In the genomic region with DNA sequence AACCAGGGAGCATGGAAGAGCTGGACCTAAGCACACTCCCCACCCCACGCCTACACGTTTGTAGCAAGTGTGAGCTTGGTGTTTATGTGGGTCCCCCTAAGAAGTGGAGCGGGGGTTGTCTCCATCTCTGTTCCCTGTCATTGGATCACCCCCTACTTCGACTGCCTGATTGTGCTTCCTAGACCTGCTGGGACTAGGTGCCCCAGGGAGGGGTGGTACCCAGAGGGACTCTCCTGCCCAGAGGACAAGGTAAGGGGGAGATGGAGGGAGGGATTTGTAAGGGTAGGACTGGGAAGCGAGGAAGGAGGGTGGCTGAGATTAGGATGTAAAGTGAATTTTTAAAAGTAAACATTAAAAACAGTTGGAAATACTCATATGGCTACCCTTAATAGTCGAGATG, we compare ENCODE assay signal across 9 mouse cellular contexts. TPM values are rescaled to one million over a fixed set of nuclear protein-coding genes. Genes with fewer than 3 reads are reported as not detected.
DNase-seq lines count a peak whose midpoint lies in the region; ATAC-seq and TF ChIP-seq lines count a peak whose summit lies in the region.
"Had no signal": no experiment of that assay in that cellular context is flagged by ENCODE, and none has a peak within 500 bp of the region (broad histone marks: within the 10 kb centered on the region; RNA-seq: fewer than 3 reads in every experiment).

No protein-coding gene starts in this region.

- H3K27me3 ChIP-seq in heart, embryonic 14.5 days (ENCODE audit: control insufficient read depth, insufficient read depth, low read length), result no peaks in the 10 kb centered on the region
- H3K27me3 ChIP-seq in hindbrain, embryonic 13.5 days, result no peaks in the 10 kb centered on the region
- H3K27me3 ChIP-seq in midbrain, embryonic 13.5 days, result no peaks in the 10 kb centered on the region

- peak overlapping the region; percentile 76 for H3K9ac ChIP-seq in heart, embryonic 14.5 days (ENCODE audit: low read length)
- peak overlapping the region; percentile 75 for H3K9ac ChIP-seq in hindbrain, embryonic 13.5 days
- H3K9ac ChIP-seq in midbrain, embryonic 13.5 days (replicated peaks), result peak overlapping the region; percentile 81

- H3K4me2 ChIP-seq in heart, embryonic 14.5 days (ENCODE audit: low read length), result peak overlapping the region; percentile 71
- H3K4me2 ChIP-seq in hindbrain, embryonic 13.5 days, result peak overlapping the region; percentile 72
- peak overlapping the region; percentile 87 for H3K4me2 ChIP-seq in midbrain, embryonic 13.5 days (replicated peaks)

- H3K9me3 ChIP-seq in heart, embryonic 14.5 days (ENCODE audit: control insufficient read depth, low read length), result no peaks in the 10 kb centered on the region
- no peaks in the 10 kb centered on the region for H3K9me3 ChIP-seq in hindbrain, embryonic 13.5 days
- H3K9me3 ChIP-seq in midbrain, embryonic 13.5 days, result no peaks in the 10 kb centered on the region

- peaks cover 8% of the 10 kb centered on the region; the same call in 1 of the 2 replicates for H3K36me3 ChIP-seq in heart, embryonic 14.5 days (ENCODE audit: control insufficient read depth, insufficient read depth, low read length)
- peaks cover 26% of the 10 kb centered on the region for H3K36me3 ChIP-seq in hindbrain, embryonic 13.5 days
- H3K36me3 ChIP-seq in midbrain, embryonic 13.5 days, result peaks cover 27% of the 10 kb centered on the region

- peak overlapping the region; percentile 55 to 100 for H3K4me3 ChIP-seq in heart, embryonic 14.5 days (ENCODE audit: control insufficient read depth in 1 of 2, insufficient read depth in 1 of 2, low read depth in 1 of 2, low read length in 2 of 2)
- peak overlapping the region; percentile 62; the same call in 1 of the 2 replicates for H3K4me3 ChIP-seq in cortical plate, adult 2 months (ENCODE audit: insufficient read depth, low read length)
- peak overlapping the region; percentile 65 for H3K4me3 ChIP-seq in hindbrain, embryonic 13.5 days
- H3K4me3 ChIP-seq in midbrain, embryonic 13.5 days (replicated peaks), result peak overlapping the region; percentile 75
- no peak overlapping the region for H3K4me3 ChIP-seq in lung, adult 2 months (replicated peaks; ENCODE audit: extremely low read depth, low read depth, low read length)

- intact Hi-C loops in heart, postnatal 36 days (cut with DNase I), result loop anchor here (2.0 to 5.0 kb wide), 2 partner anchors 17 to 33 kb away; a partner anchor contains a TSS

- no peak for ATAC-seq in heart, embryonic 14.5 days (ENCODE audit: insufficient number of reproducible peaks, insufficient read depth, low FRiP score, low read depth)
- ATAC-seq in hindbrain, embryonic 13.5 days (ENCODE audit: low FRiP score), result no peak
- ATAC-seq in midbrain, embryonic 13.5 days, result no peak
- ATAC-seq in megakaryocyte-erythroid progenitor cell, adult 5-6 weeks (replicated peaks; ENCODE audit: low FRiP score, low TSS enrichment, poor library complexity, severe bottlenecking), result no peak

- no peak for DNase-seq in heart, postnatal 36 days
- no peak for DNase-seq in left cerebral cortex, adult 9 months (ENCODE audit: low spot score in 2 of 2)
- DNase-seq in lung, adult 2 months, result no peak
- DNase-seq: thymus, postnatal 4 days had no signal

- no peak for TF ChIP-seq CTCF in cortical plate, adult 2 months (IDR thresholded peaks at IDR 0.05; ENCODE audit: extremely low read depth, insufficient read depth, low read length)
- TF ChIP-seq CTCF in lung, adult 2 months (IDR thresholded peaks at IDR 0.05; ENCODE audit: insufficient read depth, low read length), result no peak

- H3K27ac ChIP-seq in heart, embryonic 14.5 days (replicated peaks in 1 of 2; ENCODE audit: control insufficient read depth in 1 of 2, insufficient read depth in 1 of 2, low read depth in 2 of 2, low read length in 2 of 2), result no peak overlapping the region
- H3K27ac ChIP-seq in cortical plate, adult 2 months (ENCODE audit: insufficient read depth, low read length), result no peak overlapping the region
- H3K27ac ChIP-seq in hindbrain, embryonic 13.5 days, result no peak overlapping the region
- H3K27ac ChIP-seq in midbrain, embryonic 13.5 days, result no peak overlapping the region

- H3K4me1 ChIP-seq in heart, embryonic 14.5 days (ENCODE audit: control insufficient read depth in 2 of 2, insufficient read depth in 2 of 2, low read length in 2 of 2), result peaks cover 7 to 13% of the 10 kb centered on the region in 2 experiments
- peaks cover 4% of the 10 kb centered on the region; the same call in 1 of the 2 replicates for H3K4me1 ChIP-seq in cortical plate, adult 2 months (ENCODE audit: control insufficient read depth, insufficient read depth, low read length)
- peaks cover 33% of the 10 kb centered on the region for H3K4me1 ChIP-seq in hindbrain, embryonic 13.5 days (replicated peaks)
- peaks cover 36% of the 10 kb centered on the region for H3K4me1 ChIP-seq in midbrain, embryonic 13.5 days (replicated peaks)
- peaks cover 3% of the 10 kb centered on the region; the same call in 1 of the 2 replicates for H3K4me1 ChIP-seq in lung, adult 2 months (ENCODE audit: control insufficient read depth, insufficient read depth, low read length)

- TF ChIP-seq POLR2A in cortical plate, adult 2 months (IDR thresholded peaks at IDR 0.05; ENCODE audit: extremely low read depth, insufficient read depth, low read length), result no peak
- no peak for TF ChIP-seq POLR2A in lung, adult 2 months (IDR thresholded peaks at IDR 0.05; ENCODE audit: borderline replicate concordance, extremely low read depth, low read depth, low read length)

- 17% methylated on average over 6 of the region's 6 CpGs for WGBS in heart, embryonic 14.5 days
- 7% methylated on average over 6 of the region's 6 CpGs for WGBS in hindbrain, embryonic 13.5 days
- 11% methylated on average over 6 of the region's 6 CpGs for WGBS in midbrain, embryonic 13.5 days
- WGBS in lung, adult 2 months, result 21% methylated on average over 6 of the region's 6 CpGs

RNA-seq across cellular contexts. Expression of a gene that starts 0.8 kb away (rescaled TPM):
- 0.70 TPM in 1 of 2 replicates, not detected in the other for polyA plus RNA-seq in heart, embryonic 14.5 days (2014; fragmentation: Nextera tagmentation; extraction: Ambion mirVana)
- total RNA-seq in heart, postnatal 36 days (2021), result not detected
- 0.44 and 0.50 TPM in 2 replicates for polyA plus RNA-seq in cortical plate, adult 2 months (2012; rRNA removed)
- 1.5 and 1.6 TPM in 2 replicates for polyA plus RNA-seq in hindbrain, embryonic 13.5 days (2015; fragmentation: Nextera tagmentation; extraction: Ambion mirVana)
- 1.1 and 4.4 TPM in 2 replicates for polyA plus RNA-seq in midbrain, embryonic 13.5 days (2015; fragmentation: Nextera tagmentation; extraction: Ambion mirVana)
- total RNA-seq in megakaryocyte-erythroid progenitor cell, adult 5-6 weeks (2014; fragmentation: Nextera tagmentation), result 0.79 TPM in 1 of 2 replicates, not detected in the other
- not detected in 2 replicates for total RNA-seq in megakaryocyte-erythroid progenitor cell, adult 5-6 weeks (2017)
- polyA plus RNA-seq in lung, adult 2 months (2012; rRNA removed), result not detected in 2 replicates

RNA-seq across cellular contexts. Expression of a gene that starts 0.9 kb away (rescaled TPM):
- polyA plus RNA-seq in heart, embryonic 14.5 days (2014; fragmentation: Nextera tagmentation; extraction: Ambion mirVana), result 5.2 and 6.4 TPM in 2 replicates
- 1 to 10 TPM; 1.8 to 2.7 TPM for total RNA-seq in heart, postnatal 36 days (2021)
- polyA plus RNA-seq in cortical plate, adult 2 months (2012; rRNA removed), result 6.0 and 7.0 TPM in 2 replicates
- 19.2 and 19.6 TPM in 2 replicates for polyA plus RNA-seq in hindbrain, embryonic 13.5 days (2015; fragmentation: Nextera tagmentation; extraction: Ambion mirVana)
- polyA plus RNA-seq in midbrain, embryonic 13.5 days (2015; fragmentation: Nextera tagmentation; extraction: Ambion mirVana), result 19.3 and 20.4 TPM in 2 replicates
- total RNA-seq in megakaryocyte-erythroid progenitor cell, adult 5-6 weeks (2014; fragmentation: Nextera tagmentation), result 7.1 and 16.8 TPM in 2 replicates
- 5.0 TPM in 2 replicates for total RNA-seq in megakaryocyte-erythroid progenitor cell, adult 5-6 weeks (2017)
- 1.1 and 1.2 TPM in 2 replicates for polyA plus RNA-seq in lung, adult 2 months (2012; rRNA removed)

RNA-seq across cellular contexts. Expression of a gene that starts 5.2 kb away (rescaled TPM):
- 85.2 and 91.3 TPM in 2 replicates for polyA plus RNA-seq in heart, embryonic 14.5 days (2014; fragmentation: Nextera tagmentation; extraction: Ambion mirVana)
- total RNA-seq in heart, postnatal 36 days (2021), result 10 to 100 TPM; 30.9 to 35.3 TPM
- 42.8 and 44.9 TPM in 2 replicates for polyA plus RNA-seq in cortical plate, adult 2 months (2012; rRNA removed)
- 95.2 and 108 TPM in 2 replicates for polyA plus RNA-seq in hindbrain, embryonic 13.5 days (2015; fragmentation: Nextera tagmentation; extraction: Ambion mirVana)
- 112 and 115 TPM in 2 replicates for polyA plus RNA-seq in midbrain, embryonic 13.5 days (2015; fragmentation: Nextera tagmentation; extraction: Ambion mirVana)
- total RNA-seq in megakaryocyte-erythroid progenitor cell, adult 5-6 weeks (2014; fragmentation: Nextera tagmentation), result 10.5 and 20.6 TPM in 2 replicates
- 14.0 and 20.1 TPM in 2 replicates for total RNA-seq in megakaryocyte-erythroid progenitor cell, adult 5-6 weeks (2017)
- 11.4 and 17.6 TPM in 2 replicates for polyA plus RNA-seq in lung, adult 2 months (2012; rRNA removed)

RNA-seq across cellular contexts. Expression of a gene that starts 16.7 kb away (rescaled TPM):
- polyA plus RNA-seq in heart, embryonic 14.5 days (2014; fragmentation: Nextera tagmentation; extraction: Ambion mirVana), result 4.2 and 4.8 TPM in 2 replicates
- 1 to 10 TPM; 1.7 to 2.6 TPM for total RNA-seq in heart, postnatal 36 days (2021)
- 2.3 and 2.5 TPM in 2 replicates for polyA plus RNA-seq in cortical plate, adult 2 months (2012; rRNA removed)
- polyA plus RNA-seq in hindbrain, embryonic 13.5 days (2015; fragmentation: Nextera tagmentation; extraction: Ambion mirVana), result 12.8 and 12.9 TPM in 2 replicates
- polyA plus RNA-seq in midbrain, embryonic 13.5 days (2015; fragmentation: Nextera tagmentation; extraction: Ambion mirVana), result 11.7 and 13.8 TPM in 2 replicates
- 4.6 and 6.8 TPM in 2 replicates for total RNA-seq in megakaryocyte-erythroid progenitor cell, adult 5-6 weeks (2014; fragmentation: Nextera tagmentation)
- total RNA-seq in megakaryocyte-erythroid progenitor cell, adult 5-6 weeks (2017), result 4.5 and 7.5 TPM in 2 replicates
- 0.31 and 1.0 TPM in 2 replicates for polyA plus RNA-seq in lung, adult 2 months (2012; rRNA removed)

RNA-seq across cellular contexts. Expression of a gene that starts 32.3 kb away (rescaled TPM):
- polyA plus RNA-seq in heart, embryonic 14.5 days (2014; fragmentation: Nextera tagmentation; extraction: Ambion mirVana), result 6.4 and 8.5 TPM in 2 replicates
- total RNA-seq in heart, postnatal 36 days (2021), result 1 to 10 TPM; 1.8 to 2.7 TPM
- 9.8 and 10.4 TPM in 2 replicates for polyA plus RNA-seq in cortical plate, adult 2 months (2012; rRNA removed)
- 17.5 and 19.8 TPM in 2 replicates for polyA plus RNA-seq in hindbrain, embryonic 13.5 days (2015; fragmentation: Nextera tagmentation; extraction: Ambion mirVana)
- 16.1 and 19.4 TPM in 2 replicates for polyA plus RNA-seq in midbrain, embryonic 13.5 days (2015; fragmentation: Nextera tagmentation; extraction: Ambion mirVana)
- 2.5 and 2.8 TPM in 2 replicates for total RNA-seq in megakaryocyte-erythroid progenitor cell, adult 5-6 weeks (2014; fragmentation: Nextera tagmentation)
- 1.6 and 2.4 TPM in 2 replicates for total RNA-seq in megakaryocyte-erythroid progenitor cell, adult 5-6 weeks (2017)
- polyA plus RNA-seq in lung, adult 2 months (2012; rRNA removed), result 0.88 and 1.8 TPM in 2 replicates
